Mouse (Mus musculus) heart, postnatal 0 days (tissue): Measurements from ENCODE around the gene Eif3a. TPM values are rescaled to one million over a fixed set of nuclear protein-coding genes. Genes with fewer than 3 reads are reported as not detected.

Source experiments
- ATAC-seq: fragments of 200-750 bp; cut with Nextera tagmentation; 2 replicates; pipeline ENCODE4 v1.8.0; 2017; ENCODE audit warnings: low read depth, moderate number of reproducible peaks, moderate library complexity; ENCODE audit not compliant: insufficient read depth
- DNase-seq: peaks from one replicate; pipeline ENCODE4 v3.0.0-alpha.2; 2016; ENCODE audit warnings: low spot score
- H3K27ac ChIP-seq: fragments of 300-500 bp; sonication (generic); 2 replicates; pipeline ENCODE4 v1.5.1; 2014; ENCODE audit warnings: low read depth, mild to moderate bottlenecking
- H3K27me3 ChIP-seq: fragments of 300-500 bp; sonication (generic); 2 replicates; pipeline ENCODE4 v1.6.1; 2014; ENCODE audit warnings: low read length, mixed read lengths; ENCODE audit not compliant: control insufficient read depth, insufficient read depth
- H3K36me3 ChIP-seq: fragments of 300-500 bp; sonication (generic); replicated peaks from 2 replicates; pipeline ENCODE4 v1.6.1; 2014; ENCODE audit warnings: low read length, mixed read lengths; ENCODE audit not compliant: control insufficient read depth, insufficient read depth
- H3K4me1 ChIP-seq: fragments of 300-500 bp; sonication (generic); 2 replicates; pipeline ENCODE4 v1.6.1; 2014; ENCODE audit warnings: antibody characterized with exemption; ENCODE audit not compliant: control insufficient read depth, insufficient read depth
- H3K4me2 ChIP-seq: fragments of 300-500 bp; sonication (generic); 2 replicates; pipeline ENCODE4 v1.6.1; 2014; ENCODE audit warnings: low read depth, mild to moderate bottlenecking, low read length, moderate library complexity
- H3K4me3 ChIP-seq: fragments of 300-500 bp; sonication (generic); 2 replicates; pipeline ENCODE4 v1.5.1; 2014; ENCODE audit warnings: low read depth, low read length
- H3K9ac ChIP-seq: fragments of 300-500 bp; sonication (generic); replicated peaks from 2 replicates; pipeline ENCODE4 v1.6.1; 2014; ENCODE audit warnings: low read depth, low read length, mixed read lengths
- H3K9me3 ChIP-seq: fragments of 300-500 bp; sonication (generic); replicated peaks from 2 replicates; pipeline ENCODE4 v1.6.1; 2016; ENCODE audit warnings: low read length; ENCODE audit not compliant: control insufficient read depth
- CTCF ChIP-seq: IDR thresholded peaks from 2 replicates; pipeline ENCODE4 v1.5.1; 2016; ENCODE audit warnings: antibody characterized with exemption, control low read depth, low read depth
- EP300 ChIP-seq: IDR thresholded peaks from 2 replicates; pipeline ENCODE4 v1.6.1; 2016; ENCODE audit warnings: antibody characterized with exemption, low read depth
- WGBS: fragments of 180-500 bp; shearing (Covaris S2); extraction: QIAGEN DNeasy Blood & Tissue Kit; methylation state at CpG from one replicate; pipeline ENCODE4 v1.1.7; 2014; 5-methylcytosine and 5-hydroxymethylcytosine counted together
- polyA plus RNA-seq: library from polyadenylated mRNA; unstranded; fragments of >200 nt; fragmentation: Nextera tagmentation; extraction: Ambion mirVana; gene quantifications from 2 replicates; pipeline ENCODE4 v1.2.1, GENCODE M21; 2015
- total RNA-seq: library from RNA; depleted of rRNA; stranded (reverse); fragments of >200 nt; gene quantifications from 2 replicates; pipeline ENCODE4 v1.2.3, GENCODE M21; 2014; ENCODE audit warnings: low replicate concordance; rRNA removed

The Eif3a gene
- total RNA-seq (75.1 and 75.4 TPM in 2 replicates), polyA plus RNA-seq (71.0 and 75.5 TPM in 2 replicates)

- H3K9ac ChIP-seq: peak within 1 kb of the TSS; percentile 96
- no peaks in the 10 kb centered on the region for H3K36me3 ChIP-seq
- ATAC-seq: peak; percentile 93
- TF ChIP-seq EP300: no peak
- no peak for TF ChIP-seq CTCF
- H3K4me2 ChIP-seq: peak within 1 kb of the TSS; percentile 73
- peak; percentile 95 for DNase-seq
- H3K27me3 ChIP-seq: no peaks in the 10 kb centered on the region
- peaks cover 24% of the 10 kb centered on the region for H3K4me1 ChIP-seq
- H3K27ac ChIP-seq: peak within 1 kb of the TSS; percentile 99
- 0% methylated on average over 56 of the region's 57 CpGs for WGBS
- H3K9me3 ChIP-seq: no peaks in the 10 kb centered on the region
- H3K4me3 ChIP-seq: peak within 1 kb of the TSS; percentile 89
These were observed at the start of gene Eif3a for GRCm38 (mm10) chr19:60790551-60791161. Eif3a (minus strand) TSS chr19:60790658.

GRCm38 (mm10) chr19:60837747-60838146, 47.3 kb upstream of the Eif3a start:
- Histone ChIP-seq H3K36me3 (peaks cover 57% of the 10 kb centered on the region), H3K9me3 (no peaks in the 10 kb centered on the region), H3K27me3 (no peaks in the 10 kb centered on the region), H3K9ac (no peak overlapping the region), H3K27ac (no peak overlapping the region), H3K4me2 (no peak overlapping the region), H3K4me1 (no peaks in the 10 kb centered on the region), H3K4me3 (no peak overlapping the region)
- ATAC-seq: peak; percentile 75
- peak; percentile 66 for DNase-seq
- peak; percentile 66 for TF ChIP-seq CTCF
- TF ChIP-seq EP300: no peak
- WGBS: 30% methylated on average over 1 of the region's 1 CpGs

GRCm38 (mm10) chr19:60818677-60819076, 28.2 kb upstream of the Eif3a start:
- DNase-seq: no peak
- H3K4me1 ChIP-seq: no peaks in the 10 kb centered on the region
- peaks cover 72% of the 10 kb centered on the region for H3K36me3 ChIP-seq
- TF ChIP-seq CTCF: no peak
- TF ChIP-seq EP300: no peak
- no peak overlapping the region for H3K27ac ChIP-seq
- H3K27me3 ChIP-seq: no peaks in the 10 kb centered on the region
- 80% methylated on average over 6 of the region's 6 CpGs for WGBS
- H3K4me2 ChIP-seq: no peak overlapping the region
- H3K9me3 ChIP-seq: no peaks in the 10 kb centered on the region
- no peak for ATAC-seq
- no peak overlapping the region for H3K4me3 ChIP-seq
- no peak overlapping the region for H3K9ac ChIP-seq

- ATAC-seq: no peak
These were observed 22.7 kb upstream of the Eif3a start for GRCm38 (mm10) chr19:60813133-60813532.

GRCm38 (mm10) chr19:60812036-60812389, 21.6 kb upstream of the Eif3a start:
- no peak for ATAC-seq
- Histone ChIP-seq H3K4me2 (peak overlapping the region; percentile 86), H3K4me3 (peak overlapping the region; percentile 77), H3K27me3 (no peaks in the 10 kb centered on the region), H3K36me3 (peaks cover 21% of the 10 kb centered on the region), H3K9me3 (no peaks in the 10 kb centered on the region), H3K4me1 (peaks cover 4% of the 10 kb centered on the region), H3K9ac (peak overlapping the region; percentile 65), H3K27ac (peak overlapping the region; percentile 63; the same call in 1 of the 2 replicates)
- 16% methylated on average over 10 of the region's 10 CpGs for WGBS
- DNase-seq: no peak
- TF ChIP-seq EP300: no peak
- no peak for TF ChIP-seq CTCF

More at GRCm38 (mm10) chr19:60813133-60813532, 22.7 kb upstream of the Eif3a start:
- Histone ChIP-seq H3K4me2 (no peak overlapping the region), H3K4me1 (peaks cover 4% of the 10 kb centered on the region), H3K9me3 (no peaks in the 10 kb centered on the region), H3K27ac (no peak overlapping the region), H3K27me3 (no peaks in the 10 kb centered on the region), H3K9ac (no peak overlapping the region), H3K36me3 (peaks cover 23% of the 10 kb centered on the region), H3K4me3 (no peak overlapping the region)
- 89% methylated on average over 6 of the region's 6 CpGs for WGBS
- no peak for DNase-seq
- no peak for TF ChIP-seq CTCF
- no peak for TF ChIP-seq EP300
